Mouse (Mus musculus) bone marrow, adult 2 months (tissue): ENCODE data around the gene Rdh5.

Source experiments
- CTCF ChIP-seq: fragments of 200-500 bp; IDR thresholded peaks from 2 replicates; pipeline ENCODE4 v1.5.1; 2011; ENCODE audit warnings: low read length, control low read depth; ENCODE audit not compliant: control insufficient read depth, insufficient read depth
- POLR2A ChIP-seq: fragments of 200-500 bp; IDR thresholded peaks from 2 replicates; pipeline ENCODE4 v1.6.1; 2011; ENCODE audit warnings: low read depth, mild to moderate bottlenecking, control low read depth, low read length, borderline replicate concordance; ENCODE audit not compliant: control insufficient read depth

- TF ChIP-seq CTCF = no peak
- no peak for TF ChIP-seq POLR2A
Observed at GRCm38 (mm10) chr10:128934997-128935787, 12.5 kb upstream of the Rdh5 start.
